Mouse (Mus musculus) liver, embryonic 14.5 days (tissue): Measurements from ENCODE around the gene Muc20.

Experiments
- CTCF ChIP-seq: IDR thresholded peaks from 2 replicates; pipeline ENCODE4 v1.5.1; 2016; ENCODE audit warnings: antibody characterized with exemption, low read depth, control low read depth
- EP300 ChIP-seq: IDR thresholded peaks from 2 replicates; pipeline ENCODE4 v1.6.1; 2016; ENCODE audit warnings: antibody characterized with exemption, low read depth

DNA sequence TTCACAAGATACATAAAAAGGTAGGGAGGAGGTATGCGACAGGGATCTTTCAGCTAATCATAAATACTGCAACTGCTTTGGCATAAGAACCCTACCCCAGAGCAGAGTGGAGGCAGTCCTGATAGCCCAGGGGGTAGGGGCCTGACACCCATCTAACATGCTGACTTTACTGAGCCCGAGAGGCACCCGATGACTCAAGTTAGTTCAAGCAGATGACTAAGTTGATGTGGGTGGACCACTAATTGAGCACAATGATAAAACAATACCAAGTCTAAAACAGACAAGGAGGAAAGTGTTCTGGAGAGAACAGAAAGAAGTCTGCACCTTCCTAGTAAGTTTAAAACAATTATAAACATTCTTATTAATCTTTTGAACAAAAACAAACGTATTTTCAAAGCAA lies 34.3 kb upstream of the Muc20 start:
- TF ChIP-seq CTCF, result no peak
- no peak for TF ChIP-seq EP300
